Mouse (Mus musculus) cortical plate, adult 2 months (tissue): ENCODE data around the gene Rapgef5.

Source experiments
- CTCF ChIP-seq: fragments of 200-500 bp; IDR thresholded peaks from 2 replicates; pipeline ENCODE4 v1.5.1; 2011; ENCODE audit warnings: mild to moderate bottlenecking, control low read depth, low read length; ENCODE audit not compliant: insufficient read depth; ENCODE audit errors: extremely low read depth
- POLR2A ChIP-seq: fragments of 200-500 bp; IDR thresholded peaks from 2 replicates; pipeline ENCODE4 v1.6.1; 2011; ENCODE audit warnings: mild to moderate bottlenecking, low read length, control low read depth; ENCODE audit not compliant: insufficient read depth; ENCODE audit errors: extremely low read depth

GRCm38 (mm10) chr12:117569671-117570070, 53.4 kb downstream of the Rapgef5 start:
- TF ChIP-seq CTCF (no peak), POLR2A (no peak)
